Mouse (Mus musculus): Measurements from ENCODE around the gene Hist1h2ai. TPM values are rescaled to one million over a fixed set of nuclear protein-coding genes. Genes with fewer than 3 reads are reported as not detected.

Gene Hist1h2ai
- polyA plus RNA-seq, 1 experiment from 2014 or later, result 32.2 TPM

Small RNA genes within 50 kb of the gene (microRNA-seq; reads per million reads assigned to microRNA genes)
- not detected for gene Gm44357
- not detected for gene Gm44367
- 1.5 reads per million for gene Gm44454

Other genes starting within 250 kb of the Hist1h2ai start
- 1.3 and 2.0 TPM in 2 replicates for gene Nkapl, start 247.9 kb upstream of the Hist1h2ai start, polyA plus RNA-seq (2016; fragmentation: Nextera tagmentation; extraction: Ambion mirVana)
- 3.0 and 3.5 TPM in 2 replicates for gene Zkscan4, start 237.5 kb upstream of the Hist1h2ai start, polyA plus RNA-seq (2016; fragmentation: Nextera tagmentation; extraction: Ambion mirVana)
- not detected in 2 replicates for gene Gm10065, start 237.0 kb upstream of the Hist1h2ai start, polyA plus RNA-seq (2016; fragmentation: Nextera tagmentation; extraction: Ambion mirVana)
- gene AK157302, start 221.2 kb upstream of the Hist1h2ai start, polyA plus RNA-seq (2016; fragmentation: Nextera tagmentation; extraction: Ambion mirVana), result 0.63 TPM in 1 of 2 replicates, not detected in the other
- gene Gm11273, start 215.0 kb upstream of the Hist1h2ai start, polyA plus RNA-seq (2016; fragmentation: Nextera tagmentation; extraction: Ambion mirVana), result 4.3 and 5.3 TPM in 2 replicates
- 7.6 and 7.8 TPM in 2 replicates for gene Zkscan8, start 185.3 kb upstream of the Hist1h2ai start, polyA plus RNA-seq (2016; fragmentation: Nextera tagmentation; extraction: Ambion mirVana)
- 0.11 and 0.21 TPM in 2 replicates for gene Olfr1366, start 173.6 kb upstream of the Hist1h2ai start, polyA plus RNA-seq (2016; fragmentation: Nextera tagmentation; extraction: Ambion mirVana)
- gene Olfr1535, start 156.5 kb upstream of the Hist1h2ai start, polyA plus RNA-seq (2016; fragmentation: Nextera tagmentation; extraction: Ambion mirVana), result not detected in 2 replicates
- gene Olfr1364, start 134.7 kb upstream of the Hist1h2ai start, polyA plus RNA-seq (2016; fragmentation: Nextera tagmentation; extraction: Ambion mirVana), result not detected in 2 replicates
- gene Olfr1362, start 102.4 kb upstream of the Hist1h2ai start, polyA plus RNA-seq (2016; fragmentation: Nextera tagmentation; extraction: Ambion mirVana), result not detected in 2 replicates
- not detected in 2 replicates for gene Olfr11, start 73.9 kb upstream of the Hist1h2ai start, polyA plus RNA-seq (2016; fragmentation: Nextera tagmentation; extraction: Ambion mirVana)
- not detected in 2 replicates for gene Olfr1361, start 53.0 kb upstream of the Hist1h2ai start, polyA plus RNA-seq (2016; fragmentation: Nextera tagmentation; extraction: Ambion mirVana)
- not detected in 2 replicates for gene Olfr1360, start 39.0 kb upstream of the Hist1h2ai start, polyA plus RNA-seq (2016; fragmentation: Nextera tagmentation; extraction: Ambion mirVana)
- gene Olfr1359, start 18.3 kb upstream of the Hist1h2ai start, polyA plus RNA-seq (2016; fragmentation: Nextera tagmentation; extraction: Ambion mirVana), result not detected in 2 replicates
- gene Hist1h2bl, start 279 bp upstream of the Hist1h2ai start, polyA plus RNA-seq (2016; fragmentation: Nextera tagmentation; extraction: Ambion mirVana), result 1.6 and 3.1 TPM in 2 replicates
- 10.7 and 12.8 TPM in 2 replicates for gene Hist1h3h, start 1.2 kb downstream of the Hist1h2ai start, polyA plus RNA-seq (2016; fragmentation: Nextera tagmentation; extraction: Ambion mirVana)
- gene Hist1h2bm, start 5.6 kb downstream of the Hist1h2ai start, polyA plus RNA-seq (2016; fragmentation: Nextera tagmentation; extraction: Ambion mirVana), result 5.7 and 6.0 TPM in 2 replicates
- gene Hist1h4j, start 18.6 kb downstream of the Hist1h2ai start, polyA plus RNA-seq (2016; fragmentation: Nextera tagmentation; extraction: Ambion mirVana), result 0.93 and 1.3 TPM in 2 replicates
- gene Hist1h4k, start 34.1 kb downstream of the Hist1h2ai start, polyA plus RNA-seq (2016; fragmentation: Nextera tagmentation; extraction: Ambion mirVana), result 3.9 and 7.1 TPM in 2 replicates
- 18.6 and 21.7 TPM in 2 replicates for gene Hist1h2ak, start 37.4 kb downstream of the Hist1h2ai start, polyA plus RNA-seq (2016; fragmentation: Nextera tagmentation; extraction: Ambion mirVana)
- gene Hist1h2bn, start 37.7 kb downstream of the Hist1h2ai start, polyA plus RNA-seq (2016; fragmentation: Nextera tagmentation; extraction: Ambion mirVana), result 3.6 and 4.0 TPM in 2 replicates
- 34.8 and 36.2 TPM in 2 replicates for gene Hist1h1b, start 64.2 kb downstream of the Hist1h2ai start, polyA plus RNA-seq (2016; fragmentation: Nextera tagmentation; extraction: Ambion mirVana)
- gene Hist1h3i, start 66.9 kb downstream of the Hist1h2ai start, polyA plus RNA-seq (2016; fragmentation: Nextera tagmentation; extraction: Ambion mirVana), result 102 and 103 TPM in 2 replicates
- gene Hist1h2an, start 70.8 kb downstream of the Hist1h2ai start, polyA plus RNA-seq (2016; fragmentation: Nextera tagmentation; extraction: Ambion mirVana), result 10.9 and 18.0 TPM in 2 replicates
- gene Hist1h2bp, start 71.0 kb downstream of the Hist1h2ai start, polyA plus RNA-seq (2016; fragmentation: Nextera tagmentation; extraction: Ambion mirVana), result 3.1 and 3.2 TPM in 2 replicates
- 21.7 and 23.9 TPM in 2 replicates for gene Hist1h2bq, start 93.8 kb downstream of the Hist1h2ai start, polyA plus RNA-seq (2016; fragmentation: Nextera tagmentation; extraction: Ambion mirVana)
- not detected in 2 replicates for gene Hist1h2ao, start 94.0 kb downstream of the Hist1h2ai start, polyA plus RNA-seq (2016; fragmentation: Nextera tagmentation; extraction: Ambion mirVana)
- gene Hist1h4m, start 95.3 kb downstream of the Hist1h2ai start, polyA plus RNA-seq (2016; fragmentation: Nextera tagmentation; extraction: Ambion mirVana), result not detected in 2 replicates
- gene Hist1h4n, start 115.8 kb downstream of the Hist1h2ai start, polyA plus RNA-seq (2016; fragmentation: Nextera tagmentation; extraction: Ambion mirVana), result 9.3 and 10.5 TPM in 2 replicates
- 6,093 and 6,114 TPM in 2 replicates for gene Hist1h2ap, start 117.1 kb downstream of the Hist1h2ai start, polyA plus RNA-seq (2016; fragmentation: Nextera tagmentation; extraction: Ambion mirVana)
- gene Hist1h2br, start 117.3 kb downstream of the Hist1h2ai start, polyA plus RNA-seq (2016; fragmentation: Nextera tagmentation; extraction: Ambion mirVana), result 21.7 and 24.2 TPM in 2 replicates
- gene Zfp184, start 228.7 kb downstream of the Hist1h2ai start, polyA plus RNA-seq (2016; fragmentation: Nextera tagmentation; extraction: Ambion mirVana), result 23.1 and 24.9 TPM in 2 replicates

Data from embryonic facial prominence, embryonic 10.5 days (tissue).